Mouse (Mus musculus): Measurements from ENCODE around the gene Rnf220. TPM values are rescaled to one million over a fixed set of nuclear protein-coding genes. Genes with fewer than 3 reads are reported as not detected.

Rnf220 gene
- total RNA-seq, 2 experiments from 2014 or later: 193 to 218 TPM

Other genes with a start within 250 kb of the Rnf220 start
- gene Tmem53, start 245.1 kb downstream of the Rnf220 start, total RNA-seq (2021): 1 to 10 TPM; 4.1 to 5.6 TPM
- gene Armh1, start 244.9 kb downstream of the Rnf220 start, total RNA-seq (2021): under 1 TPM; 0.45 to 0.72 TPM
- 100 to 1,000 TPM; 215 to 252 TPM for gene Eri3, start 53.3 kb upstream of the Rnf220 start, total RNA-seq (2021)
- gene Dmap1, start 185.2 kb upstream of the Rnf220 start, total RNA-seq (2021): 10 to 100 TPM; 37.9 to 41.1 TPM
- gene Gm12845, start 227.4 kb upstream of the Rnf220 start, total RNA-seq (2021): not detected

All from left cerebral cortex, postnatal 36 days (tissue).